Mouse (Mus musculus) adrenal gland, adult 18-20 months (tissue): Measurements from ENCODE around the gene Cd200r1. TPM values are rescaled to one million over a fixed set of nuclear protein-coding genes. Genes with fewer than 3 reads are reported as not detected.
A peak's percentile ranks its signal among the peaks of the same experiment; 100 is the strongest.

ENCODE experiments used
- DNase-seq, 2 experiments: peaks; one replicate each; pipeline ENCODE4 v3.0.0; 2021 to 2022; ENCODE audit warnings: low spot score in 2 of 2
- long read RNA-seq, 2 experiments: library from polyadenylated mRNA; stranded (forward); transcript quantifications; one replicate each; pipeline ENCODE4 v2.0.0; 2021
- total RNA-seq, 2 experiments: library from RNA; stranded (reverse); gene quantifications; 1 replicate in 1 of 2; 2 replicates in 1 of 2; pipeline ENCODE4 v1.2.3; 2021

The Cd200r1 gene
- total RNA-seq, result under 1 TPM; 0.46 to 0.51 TPM
- long read RNA-seq, experiment 1, result 0 reads
- long read RNA-seq, experiment 2, result 0 reads

DNA sequence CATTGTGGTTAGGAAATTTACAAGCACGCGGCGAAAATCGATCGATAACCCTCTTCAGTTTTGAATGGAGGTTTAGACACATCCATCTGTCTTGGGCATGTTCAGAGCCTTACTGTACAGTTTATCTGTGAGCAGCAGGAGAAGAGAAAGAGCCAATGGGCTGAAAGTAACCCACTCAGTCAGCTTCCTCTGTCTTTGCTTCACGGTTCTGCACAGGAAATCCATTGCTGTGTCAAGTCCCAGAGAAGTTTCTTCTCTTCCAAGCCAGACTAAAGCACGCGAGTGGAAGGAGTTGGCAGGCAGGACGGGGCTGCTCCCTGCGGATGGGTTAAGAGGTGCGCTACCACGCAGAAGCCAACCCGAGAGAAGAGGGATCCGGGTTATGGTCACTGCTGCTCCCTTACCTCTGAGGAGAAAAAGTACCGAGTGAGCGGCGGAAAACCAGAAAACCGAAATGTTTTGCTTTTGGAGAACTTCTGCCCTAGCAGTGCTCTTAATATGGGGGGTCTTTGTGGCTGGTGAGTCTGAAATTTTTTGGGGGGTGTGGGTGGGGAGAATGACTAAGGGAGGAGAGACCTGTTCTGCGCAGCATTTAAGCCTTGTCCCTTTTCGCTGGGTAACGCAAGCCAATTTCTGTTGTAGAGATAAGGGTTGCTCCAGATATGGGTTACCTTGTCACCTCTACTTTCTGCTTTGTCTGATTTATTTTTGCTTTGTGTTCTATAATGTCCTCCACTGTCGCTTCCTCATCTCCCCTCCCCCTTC is at the start of gene Cd200r1:
Cd200r1 (plus strand) TSS at position 182 of the 765 bp plus-strand sequence.
- DNase-seq, result no peak

DNA sequence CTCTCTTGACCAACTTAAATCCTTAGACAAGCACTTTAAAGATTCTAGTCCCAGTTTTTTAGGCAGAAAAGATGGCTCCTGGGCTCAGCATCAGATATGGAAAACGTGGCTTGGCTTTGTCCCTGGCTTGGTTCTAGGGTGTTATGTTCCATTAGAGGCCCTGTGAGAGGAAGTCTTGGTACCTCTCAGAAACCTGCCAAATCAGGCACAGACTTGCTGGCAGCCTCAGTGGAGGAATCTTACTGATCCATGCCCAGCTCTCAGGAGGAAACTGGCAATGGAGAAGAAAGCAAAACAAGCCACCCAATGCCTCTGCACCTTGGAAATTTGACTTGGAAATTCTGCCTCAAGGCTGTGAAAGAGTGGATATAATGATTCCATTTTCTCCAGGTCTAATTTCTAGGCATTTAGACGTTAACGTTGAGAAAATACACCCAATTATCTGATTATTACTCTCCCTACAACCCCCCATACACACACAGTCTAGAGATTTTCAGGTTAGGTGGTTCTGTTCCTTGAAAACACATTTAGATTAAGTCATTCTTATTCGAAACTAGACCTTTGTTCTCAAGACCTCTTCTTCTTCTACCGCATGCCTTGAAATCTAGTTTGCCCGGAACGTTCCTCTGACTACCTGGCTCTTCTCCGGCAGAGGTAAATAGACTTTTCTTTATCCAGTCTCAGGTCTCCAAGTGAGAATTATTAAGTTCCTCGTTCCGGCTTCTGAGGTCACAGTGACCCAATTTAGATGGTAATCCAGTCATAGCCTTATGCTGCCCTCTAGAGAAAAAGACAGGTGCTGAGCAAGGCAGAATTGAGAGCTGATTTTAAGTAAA is 49.0 kb upstream of the Cd200r1 start:
- DNase-seq, result no peak

DNA sequence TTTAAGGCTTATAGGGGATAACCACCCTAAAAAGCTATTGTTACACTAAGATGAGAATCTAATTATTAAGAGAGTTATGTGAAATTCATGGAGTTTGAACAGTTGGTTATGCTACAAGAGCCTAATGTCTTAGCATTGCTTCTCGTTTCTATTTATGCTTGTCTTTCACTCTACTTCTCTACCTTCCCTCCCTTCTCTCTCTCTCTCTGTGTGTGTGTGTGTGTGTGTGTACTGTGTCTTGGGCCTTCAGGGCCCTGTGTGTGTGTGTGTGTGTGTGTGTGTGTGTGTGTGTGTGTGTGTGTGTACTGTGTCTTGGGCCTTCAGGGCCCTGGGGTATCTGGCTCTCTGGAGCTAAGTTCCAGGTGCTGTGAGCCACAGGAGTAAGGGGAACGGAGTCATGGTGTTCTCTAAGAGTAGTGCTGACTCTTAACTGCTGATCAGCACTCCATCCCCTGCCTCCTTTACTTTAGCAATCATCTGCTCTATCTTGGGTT is 48.3 kb upstream of the Cd200r1 start:
- no peak for DNase-seq

DNA sequence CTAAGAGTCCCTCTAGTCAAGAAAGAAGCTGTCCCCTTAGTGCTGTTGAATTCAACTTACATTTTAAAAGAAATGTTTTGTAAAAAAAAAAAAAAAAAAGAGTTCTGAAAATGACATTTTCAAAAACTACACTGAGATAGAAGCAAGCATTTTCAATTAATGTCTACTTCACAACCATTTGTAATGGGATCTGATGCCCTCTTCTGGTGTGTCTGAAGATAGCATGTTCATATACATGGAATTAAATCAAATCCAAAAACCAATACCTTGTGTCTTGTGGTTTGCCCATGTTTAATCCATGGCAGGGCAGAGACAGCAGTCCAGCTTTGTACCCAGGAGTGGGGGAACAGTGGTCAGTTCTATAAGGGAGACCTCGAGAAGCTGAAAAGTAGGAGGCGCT is 47.7 kb upstream of the Cd200r1 start:
- DNase-seq, result no peak

DNA sequence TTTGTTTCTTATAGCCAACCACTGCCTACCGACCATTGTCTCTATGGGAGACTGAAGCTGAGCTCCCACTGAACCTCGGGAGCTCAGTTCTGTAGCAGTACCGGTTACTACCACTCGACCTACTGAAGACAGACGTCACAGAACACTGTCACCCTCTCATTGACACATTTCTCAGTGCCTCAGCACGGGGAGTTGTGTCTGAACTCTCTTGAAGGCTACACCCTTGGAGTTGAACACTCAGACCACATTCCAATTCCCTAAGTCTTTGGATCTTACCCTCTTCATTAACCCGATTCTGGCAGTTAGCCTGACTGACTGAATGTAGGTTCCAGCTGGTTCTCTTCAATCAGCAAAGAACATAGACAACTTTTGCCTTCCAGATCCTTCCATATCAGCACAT is 46.2 kb upstream of the Cd200r1 start:
- DNase-seq, result no peak

DNA sequence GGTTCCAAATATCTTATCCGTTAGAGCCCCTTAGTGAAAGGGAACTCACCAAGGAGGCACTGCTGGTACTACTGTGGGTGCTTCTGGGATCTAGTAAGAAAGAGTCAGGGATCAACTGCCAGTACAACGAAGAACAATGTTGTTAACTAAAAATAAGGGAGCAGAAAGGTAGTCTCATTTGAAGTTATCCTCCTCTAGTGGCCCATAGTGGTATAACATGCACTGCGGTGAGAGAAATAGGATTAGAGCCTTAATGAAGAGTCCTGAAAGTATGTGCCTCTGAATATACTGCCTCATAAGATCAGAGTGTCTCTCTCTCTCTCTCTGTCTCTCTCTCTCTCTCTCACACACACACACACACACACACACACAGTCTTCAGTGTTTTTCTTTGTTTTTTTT is 45.0 kb upstream of the Cd200r1 start:
- no peak for DNase-seq

DNA sequence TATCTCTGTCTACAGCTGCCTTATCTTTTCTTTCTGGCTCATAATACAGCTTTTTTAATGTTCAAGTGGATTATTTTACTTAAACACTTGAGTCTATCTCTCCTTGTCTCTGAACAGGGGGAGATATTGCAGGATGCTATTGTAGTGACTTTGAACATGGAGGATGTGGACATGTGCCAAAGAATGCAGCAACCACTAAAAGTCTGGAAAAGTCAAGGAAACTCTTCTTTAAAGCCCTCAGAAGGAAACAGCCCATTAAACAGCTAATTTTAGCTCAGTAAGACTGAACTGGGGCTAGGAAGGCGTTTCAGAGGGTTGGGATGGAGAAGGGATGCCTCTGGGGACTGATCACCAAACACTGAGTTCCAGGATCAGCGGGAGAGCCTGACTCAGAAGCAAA is 42.9 kb upstream of the Cd200r1 start:
- DNase-seq, result no peak

DNA sequence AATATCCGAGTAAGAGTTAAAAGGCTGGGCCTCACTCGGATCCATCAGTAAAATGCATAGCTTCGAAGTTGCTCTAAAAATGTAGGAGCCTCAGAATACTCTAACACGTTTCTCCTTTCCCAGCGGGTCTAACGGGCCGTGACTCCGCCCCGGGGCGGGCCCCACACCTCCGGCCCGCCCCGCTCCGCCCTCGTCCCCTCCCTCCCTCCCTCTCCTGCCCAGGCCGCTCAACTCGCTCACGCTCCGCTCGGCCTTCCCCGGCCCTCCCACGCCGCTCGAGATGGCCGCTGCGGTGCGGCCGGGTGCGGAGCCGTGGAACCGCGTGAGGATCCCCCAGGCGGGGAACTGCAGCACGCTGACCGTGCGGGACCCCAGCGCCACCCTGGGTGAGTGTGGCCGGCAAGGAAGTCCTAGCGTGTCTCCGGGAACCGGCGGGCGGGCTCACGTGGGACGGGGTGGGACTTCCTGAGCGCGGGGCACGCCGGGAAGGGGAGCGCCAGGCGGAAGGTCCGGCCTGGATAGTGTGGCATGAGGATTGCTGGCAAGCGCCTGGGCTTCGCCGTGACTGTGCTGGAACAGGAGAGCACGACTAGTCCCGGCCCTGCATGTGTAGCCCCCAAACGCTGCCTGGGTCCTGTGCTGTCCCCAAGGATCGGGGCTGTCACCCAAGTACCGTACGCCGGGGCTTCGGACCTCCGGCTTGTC is 41.3 kb upstream of the Cd200r1 start, which contains the start of gene Nepro:
Nepro (plus strand) TSS at position 219 of the 705 bp plus-strand sequence.
- peak; percentile 93 for DNase-seq

DNA sequence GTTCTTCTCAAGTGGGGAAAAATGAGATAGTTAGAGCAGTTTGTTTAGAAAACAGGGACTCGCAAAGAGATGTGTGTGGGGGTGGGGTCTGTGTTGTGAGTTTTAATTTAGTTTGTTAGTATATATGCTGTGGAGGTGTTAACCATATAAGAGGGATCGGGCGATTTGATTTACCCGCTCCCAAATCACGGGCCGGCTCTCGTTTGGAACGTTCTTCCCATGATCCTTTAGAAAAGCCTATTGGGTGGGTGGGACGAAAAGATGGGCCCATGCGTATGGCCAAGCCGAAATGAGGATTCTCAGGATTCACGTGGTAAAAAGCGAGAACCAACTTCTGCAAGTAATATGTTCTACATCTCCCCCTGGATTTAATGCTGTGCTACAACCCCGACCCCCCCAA is 40.7 kb upstream of the Cd200r1 start:
- DNase-seq, result peak in 1 of 2 experiments; percentile 27

DNA sequence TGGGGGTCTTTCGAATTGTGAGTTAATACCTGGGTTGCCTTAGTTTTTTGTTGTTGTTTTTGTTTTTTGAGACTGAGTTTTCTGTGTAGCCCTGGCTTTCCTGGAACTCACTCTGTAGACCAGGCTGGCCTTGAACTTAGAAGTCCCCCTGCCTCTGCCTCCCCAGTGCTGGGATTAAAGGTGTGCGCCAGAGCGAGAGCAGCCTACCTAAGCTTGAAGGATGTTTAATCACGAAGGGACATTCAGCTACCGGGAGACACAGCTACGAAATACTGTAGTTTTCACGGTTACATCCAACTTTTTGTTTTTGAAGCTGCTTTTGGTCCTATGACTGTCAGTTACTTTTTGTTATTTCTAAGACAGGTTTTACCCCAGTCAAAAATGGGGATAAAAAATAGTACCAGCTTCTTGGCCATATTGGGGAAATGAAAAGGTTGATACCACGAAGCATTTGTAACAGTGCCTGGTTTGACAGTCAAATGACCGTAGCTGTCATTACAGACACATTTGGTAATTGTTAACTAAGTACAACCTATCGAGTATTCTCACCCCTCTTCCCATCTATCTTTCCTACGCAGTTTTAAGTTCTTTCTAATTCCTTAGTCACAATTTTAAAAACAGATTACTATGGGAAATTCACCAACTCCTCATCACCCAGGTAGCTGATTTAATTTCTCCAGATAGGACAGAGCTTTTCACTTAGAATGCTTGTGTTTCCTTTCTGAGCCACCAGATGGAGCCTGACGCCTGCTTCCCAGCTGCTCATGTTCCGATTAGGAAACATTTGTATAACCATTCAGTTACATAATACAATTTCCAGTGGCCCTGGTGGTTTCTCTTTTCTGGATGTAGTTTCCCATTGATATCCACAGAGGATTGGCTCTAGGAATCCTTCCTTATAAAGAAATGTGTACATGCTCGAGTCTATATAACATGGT is 40.0 kb upstream of the Cd200r1 start:
- peak; percentile 43 to 64 for DNase-seq

DNA sequence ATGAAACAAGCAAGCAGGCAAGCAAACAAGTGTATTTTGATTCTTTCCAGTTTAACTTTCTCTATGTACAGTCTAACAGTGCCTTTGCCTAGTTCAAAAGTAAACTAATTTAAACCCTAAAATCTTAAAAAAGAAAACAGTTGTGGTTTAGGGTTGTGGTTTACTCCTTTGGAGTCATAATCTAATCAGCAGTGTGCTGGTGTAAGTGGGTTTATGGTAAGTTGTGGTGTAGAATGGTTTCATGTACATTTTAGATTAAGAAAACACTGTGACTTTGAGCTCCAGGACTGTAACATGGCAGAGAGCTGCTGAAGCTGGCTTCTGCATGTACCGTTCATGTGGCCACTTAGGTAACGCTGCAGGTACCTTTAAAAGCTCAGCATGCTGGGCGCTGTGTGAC is 38.0 kb upstream of the Cd200r1 start:
- DNase-seq, result no peak

DNA sequence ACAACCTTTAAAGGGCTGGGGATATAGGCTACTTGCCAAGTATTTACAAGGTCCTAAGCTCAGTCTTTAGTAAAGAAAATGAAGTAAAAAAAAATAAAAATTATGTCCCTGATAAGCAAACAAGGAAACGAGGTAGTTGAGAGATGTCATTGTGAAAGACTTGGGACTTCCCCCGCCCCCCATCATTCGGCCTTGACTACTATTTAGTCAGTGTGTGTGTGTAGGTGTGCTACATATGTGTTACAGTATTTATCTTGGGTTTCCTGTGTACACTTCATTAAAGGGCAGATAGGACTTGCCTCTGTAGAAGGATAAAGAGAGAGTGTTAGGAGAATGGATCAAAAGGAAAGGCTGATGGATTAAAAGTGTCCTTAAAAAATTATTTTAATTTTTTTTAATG is 31.5 kb upstream of the Cd200r1 start:
- no peak for DNase-seq

DNA sequence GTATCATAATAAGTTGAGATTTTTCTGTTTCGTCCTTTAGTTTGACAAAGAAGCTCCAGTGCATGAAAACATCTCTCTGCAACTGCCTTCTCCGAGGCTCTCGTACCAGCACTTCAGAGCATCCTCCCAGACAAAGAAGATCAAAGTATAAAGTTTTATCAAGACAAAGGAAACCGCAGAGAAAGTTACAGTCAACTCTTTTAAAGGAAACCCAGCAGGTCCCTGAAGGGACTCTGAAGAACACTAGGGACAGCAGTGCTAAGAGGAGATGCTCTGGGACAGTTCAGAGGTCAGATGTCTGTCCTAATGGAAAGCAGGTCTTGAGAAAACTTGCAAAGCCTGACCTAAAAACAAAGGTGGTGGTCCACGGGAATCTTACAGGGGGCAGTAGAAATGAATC is 29.9 kb upstream of the Cd200r1 start:
- no peak for DNase-seq

DNA sequence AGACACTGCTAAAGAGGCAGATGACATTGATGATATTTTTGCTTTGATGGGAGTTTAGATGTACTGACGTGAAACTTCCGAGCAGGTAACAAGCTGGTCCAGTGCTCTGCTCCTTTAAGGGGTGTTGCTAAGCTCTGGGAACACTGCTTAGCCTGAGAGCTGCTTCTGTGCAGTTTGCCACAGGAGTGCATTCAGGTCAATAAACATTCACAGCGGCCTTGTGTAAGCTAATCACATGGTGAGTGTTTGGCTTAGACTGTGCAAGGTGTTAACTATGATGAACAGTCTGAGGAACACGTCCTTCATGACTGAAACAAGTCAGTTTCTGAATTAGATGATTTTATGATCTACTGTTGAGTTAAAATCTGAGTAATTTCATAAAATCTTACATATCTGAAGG is 29.4 kb upstream of the Cd200r1 start:
- no peak for DNase-seq

DNA sequence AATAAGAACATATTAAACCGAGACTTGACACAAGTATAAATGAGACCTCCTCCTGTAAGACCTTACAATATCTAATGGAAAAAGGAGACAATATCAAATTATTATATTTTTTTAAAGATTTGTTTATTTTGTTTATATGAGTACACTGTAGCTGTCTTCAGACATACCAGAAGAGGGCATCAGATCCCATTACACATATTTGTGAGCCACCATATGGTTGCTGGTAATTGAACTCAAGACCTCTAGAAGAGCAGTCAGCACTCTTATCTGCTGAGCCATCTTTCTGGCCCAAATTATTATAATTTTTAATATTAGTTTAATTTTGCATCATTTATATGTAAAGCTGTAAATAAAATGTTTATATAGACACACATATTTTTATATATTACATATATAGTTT is 22.8 kb upstream of the Cd200r1 start:
- no peak for DNase-seq

DNA sequence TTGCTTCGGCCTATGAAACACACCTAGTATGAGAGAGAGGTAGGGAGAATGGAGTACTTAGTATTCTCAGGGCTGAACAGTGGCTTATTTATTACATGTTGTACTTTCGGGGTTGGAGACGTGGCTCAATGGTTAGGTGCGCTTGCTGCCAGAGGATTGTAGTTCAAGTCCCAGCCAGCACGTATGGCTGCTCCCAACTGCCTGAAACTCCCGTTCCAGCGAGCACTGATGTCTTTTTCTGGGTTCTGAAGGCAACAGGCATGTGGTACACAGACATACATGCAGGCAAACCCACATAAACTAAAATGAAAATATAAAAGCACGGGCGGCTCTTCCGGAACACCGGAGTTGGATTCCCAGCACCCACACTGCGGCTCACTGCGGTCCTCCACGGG is 20.1 kb upstream of the Cd200r1 start:
- DNase-seq, result no peak

DNA sequence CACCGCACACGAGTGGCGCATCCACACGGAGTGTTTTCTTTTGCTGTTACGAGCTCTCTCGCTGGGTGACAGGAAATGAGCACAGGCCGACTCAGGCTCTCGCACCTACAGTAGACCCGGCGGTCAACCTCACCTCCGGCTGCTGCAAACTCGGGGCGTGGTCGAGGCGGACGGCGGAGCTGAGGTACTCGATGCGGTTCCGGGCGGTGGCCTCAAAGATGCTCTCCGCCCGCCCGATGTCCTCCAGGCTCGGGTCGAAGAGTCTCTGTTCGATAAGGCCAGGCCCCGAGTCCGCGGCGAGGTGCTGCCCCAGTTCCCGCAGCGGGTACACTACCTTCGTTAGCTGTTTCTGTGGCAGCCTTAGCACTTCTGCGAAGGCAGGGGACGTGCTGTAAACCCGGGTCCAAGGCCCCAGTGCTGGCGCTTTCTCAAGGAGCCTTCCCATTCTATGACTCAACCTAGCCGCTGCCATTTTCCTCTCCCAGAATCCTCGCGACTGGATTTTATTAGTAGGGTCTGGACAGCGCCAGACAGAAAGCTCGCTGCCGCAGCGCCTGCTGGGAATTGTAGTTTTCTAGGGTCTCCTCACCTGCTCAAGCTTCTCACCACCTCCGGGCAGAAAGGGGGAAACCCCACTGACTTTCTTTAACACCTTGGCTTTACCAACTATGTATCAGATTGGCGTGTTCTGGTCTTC is 19.5 kb upstream of the Cd200r1 start, which contains the start of gene Gtpbp8:
Gtpbp8 (minus strand) TSS at position 498 of the 697 bp plus-strand sequence.
- DNase-seq, result peak; percentile 76 to 81

DNA sequence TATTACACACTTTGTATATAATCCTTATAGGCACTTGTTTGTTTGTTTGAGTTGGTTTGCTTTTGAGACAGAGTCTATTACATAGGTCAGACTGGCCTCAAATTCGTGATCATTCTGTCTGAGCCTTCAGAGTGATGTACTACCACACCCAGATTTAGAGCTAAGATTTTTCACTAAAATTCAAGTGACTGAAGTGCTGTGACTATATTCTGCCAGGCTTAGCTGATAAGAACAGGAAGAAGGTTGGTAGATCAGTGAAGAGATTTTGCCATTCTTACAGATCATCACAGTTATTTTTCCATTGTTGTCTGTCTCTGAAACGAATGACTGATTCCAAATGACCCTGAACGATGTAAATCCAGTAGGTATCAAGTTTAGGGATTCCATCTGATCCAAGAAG is 17.5 kb upstream of the Cd200r1 start:
- no peak for DNase-seq

DNA sequence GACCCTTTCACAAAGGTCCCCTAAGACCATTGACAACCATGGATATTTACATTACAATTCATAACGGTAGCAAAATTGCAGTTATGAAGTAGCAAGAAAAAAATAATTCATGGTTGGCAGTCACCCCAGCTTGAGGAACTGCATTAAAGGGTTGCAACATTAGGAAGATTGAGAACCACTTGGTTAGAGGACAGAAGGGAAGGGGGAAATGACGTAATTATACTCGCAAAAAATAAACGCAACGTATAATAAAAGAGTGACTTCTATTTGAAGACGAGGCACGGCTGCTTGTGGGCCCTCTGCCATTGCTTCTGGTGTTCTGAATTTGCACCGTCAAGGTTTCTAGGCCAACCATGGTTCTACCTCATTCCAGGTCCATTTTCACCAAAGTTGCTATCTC is 7.8 kb upstream of the Cd200r1 start:
- DNase-seq, result no peak

DNA sequence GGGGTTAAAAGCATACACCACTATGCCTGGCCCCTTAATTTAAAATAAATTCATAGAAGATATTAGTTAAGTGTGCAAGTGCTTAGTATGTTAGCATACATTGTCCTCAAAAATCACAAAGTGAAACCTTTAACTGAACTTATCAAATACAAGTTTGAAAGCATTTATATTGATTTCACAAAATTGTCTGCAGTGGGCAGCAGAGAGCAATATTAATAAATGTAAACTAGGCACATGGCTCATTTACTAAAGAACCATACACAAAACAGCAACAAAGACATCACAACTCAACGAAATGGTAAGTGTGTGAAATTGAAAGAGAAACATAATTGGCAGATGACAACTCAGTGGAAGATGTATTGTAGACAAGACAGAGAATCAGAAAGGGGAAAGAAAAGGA is 3.7 kb upstream of the Cd200r1 start:
- DNase-seq, result no peak
